Mouse (Mus musculus): Measurements from ENCODE around the gene Tfg. TPM values are rescaled to one million over a fixed set of nuclear protein-coding genes. Genes with fewer than 3 reads are reported as not detected.

Gene Tfg
- polyA plus RNA-seq (2012; rRNA removed) (40.7 and 48.1 TPM in 2 replicates), polyA plus RNA-seq (2014; fragmentation: Nextera tagmentation; extraction: Ambion mirVana) (74.2 and 74.5 TPM in 2 replicates)

DNA sequence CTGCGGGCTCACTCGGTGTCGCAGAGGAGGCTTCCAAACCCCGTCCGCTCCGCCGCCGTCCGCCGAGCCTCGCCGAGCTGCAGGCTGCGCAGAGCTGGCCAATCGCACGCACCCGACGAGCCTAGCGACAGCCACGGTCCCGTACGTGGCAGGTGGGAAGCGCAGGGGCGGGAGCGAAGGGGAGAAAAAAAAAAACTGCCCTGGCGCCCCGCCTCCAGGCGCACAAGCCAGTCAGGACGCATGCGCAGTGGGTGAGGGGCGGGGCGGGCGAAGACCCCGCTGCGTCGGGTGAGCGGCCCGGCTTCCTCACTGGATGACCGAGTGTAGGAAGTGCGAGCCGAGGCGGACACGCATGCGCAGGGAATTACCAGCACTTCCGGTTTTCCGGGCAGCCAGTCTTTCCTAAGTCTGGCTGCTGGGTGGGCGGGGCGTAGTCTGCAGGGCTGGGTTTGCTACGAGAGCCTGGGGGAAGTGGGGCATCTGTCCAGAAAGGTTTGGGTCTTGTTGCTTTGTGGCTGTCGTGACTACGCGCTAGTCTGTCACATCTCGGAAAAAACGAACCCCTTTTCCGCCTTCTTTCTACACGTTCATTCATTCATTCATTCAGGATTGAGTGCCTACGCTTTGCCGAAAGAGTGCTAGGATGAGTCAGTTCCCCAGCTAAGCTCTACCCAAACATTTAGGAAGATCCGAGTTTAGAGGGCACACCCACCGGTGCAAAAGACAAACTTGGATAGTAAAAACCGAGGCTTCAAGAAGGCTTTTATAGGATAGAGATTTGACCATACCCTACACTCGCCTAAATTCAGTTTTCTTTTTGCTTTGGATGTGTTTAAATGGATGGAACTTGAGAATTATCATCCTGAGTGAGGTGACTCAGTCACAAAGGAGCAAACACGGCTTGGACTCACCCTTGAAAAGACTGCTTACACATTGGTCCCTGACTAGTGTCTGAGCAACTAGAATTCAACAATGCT lies at the start of gene Tfg:
Tfg (minus strand) TSS at position 227 of the 977 bp plus-strand sequence.
- TF ChIP-seq CTCF (IDR thresholded peaks at IDR 0.05; ENCODE audit: low read depth) (no peak), EP300 (IDR thresholded peaks at IDR 0.05; ENCODE audit: low read depth) (no peak)
- peak within 1 kb of the TSS; percentile 72 to 92 for H3K4me3 ChIP-seq (ENCODE audit: insufficient read depth in 1 of 2, low read depth in 2 of 2, low read length in 2 of 2)
- no peaks in the 10 kb centered on the region for H3K9me3 ChIP-seq (ENCODE audit: control insufficient read depth, low read length)
- peaks cover 3% of the 10 kb centered on the region; the same call in 1 of the 2 replicates for H3K36me3 ChIP-seq (replicated peaks; ENCODE audit: control insufficient read depth, insufficient read depth, low read depth)
- peaks cover 27 to 31% of the 10 kb centered on the region in 2 experiments for H3K4me1 ChIP-seq (replicated peaks; ENCODE audit: control insufficient read depth in 2 of 2, insufficient read depth in 2 of 2, low read length in 1 of 2)
- H3K27ac ChIP-seq: peak within 1 kb of the TSS; percentile 87
- H3K9ac ChIP-seq (replicated peaks): peak within 1 kb of the TSS; percentile 99
- ATAC-seq (ENCODE audit: insufficient read depth) (peak; percentile 90), DNase-seq (ENCODE audit: low read depth in 3 of 3, low spot score in 3 of 3) (peak; percentile 97 to 98 (median 97))
- peak within 1 kb of the TSS; percentile 73 for H3K4me2 ChIP-seq (ENCODE audit: low read depth)
- WGBS (ENCODE audit: insufficient replicate concordance): under 1% methylated on average over 62 of the region's 62 CpGs
- no peaks in the 10 kb centered on the region for H3K27me3 ChIP-seq (ENCODE audit: control insufficient read depth, insufficient read depth, low read length)

DNA sequence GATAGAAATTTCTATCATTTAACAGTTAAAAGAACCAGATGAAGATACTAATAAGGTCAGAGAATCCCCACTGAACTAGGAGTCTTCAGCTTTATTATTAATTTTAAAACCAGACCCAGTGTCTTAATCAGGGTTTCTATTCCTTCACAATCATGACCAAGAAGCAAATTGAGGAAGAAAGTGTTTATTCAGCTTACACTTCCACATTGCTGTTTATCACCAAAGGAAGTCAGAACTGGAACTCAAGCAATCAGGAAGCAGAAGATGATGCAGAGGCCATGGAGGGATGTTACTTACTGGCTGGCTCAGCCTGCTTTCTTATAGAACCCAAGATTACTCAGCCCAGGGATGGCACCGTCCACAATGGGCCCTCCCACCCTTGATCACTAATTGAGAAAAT lies 11.8 kb upstream of the Tfg start:
- H3K4me2 ChIP-seq (ENCODE audit: low read depth): no peak overlapping the region
- TF ChIP-seq CTCF (IDR thresholded peaks at IDR 0.05; ENCODE audit: low read depth) (no peak), EP300 (IDR thresholded peaks at IDR 0.05; ENCODE audit: low read depth) (no peak)
- H3K27ac ChIP-seq: no peak overlapping the region
- 26% methylated on average over 1 of the region's 1 CpGs for WGBS (ENCODE audit: insufficient replicate concordance)
- no peak for DNase-seq (ENCODE audit: low read depth in 3 of 3, low spot score in 3 of 3)
- no peaks in the 10 kb centered on the region for H3K4me1 ChIP-seq (replicated peaks; ENCODE audit: control insufficient read depth in 2 of 2, insufficient read depth in 2 of 2, low read length in 1 of 2)
- no peak for ATAC-seq (ENCODE audit: insufficient read depth)
- H3K9me3 ChIP-seq (ENCODE audit: control insufficient read depth, low read length): no peaks in the 10 kb centered on the region
- no peaks in the 10 kb centered on the region for H3K27me3 ChIP-seq (ENCODE audit: control insufficient read depth, insufficient read depth, low read length)
- H3K36me3 ChIP-seq (replicated peaks; ENCODE audit: control insufficient read depth, insufficient read depth, low read depth): no peaks in the 10 kb centered on the region
- no peak overlapping the region for H3K4me3 ChIP-seq (ENCODE audit: insufficient read depth in 1 of 2, low read depth in 2 of 2, low read length in 2 of 2)
- H3K9ac ChIP-seq (replicated peaks): no peak overlapping the region

DNA sequence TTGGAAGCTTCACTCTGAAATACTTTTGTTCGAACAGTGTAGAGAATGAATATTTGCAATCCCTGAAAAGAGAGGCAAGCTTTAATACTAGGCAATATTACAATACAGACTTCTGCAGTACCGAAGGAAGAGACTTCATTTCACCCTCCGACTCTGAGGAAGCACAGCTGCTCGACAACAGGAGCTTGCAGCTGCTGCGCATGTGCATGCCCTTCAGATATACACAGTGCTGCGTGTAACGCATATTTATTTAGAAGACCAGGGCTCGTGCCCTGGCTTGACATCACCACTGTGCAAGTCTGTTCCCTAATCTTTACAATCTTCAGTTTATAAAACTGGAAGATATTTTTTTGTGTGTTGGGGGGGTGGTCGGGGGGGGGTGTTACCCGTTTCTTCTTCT lies 7.7 kb upstream of the Tfg start:
- peaks cover 5 to 8% of the 10 kb centered on the region in 2 experiments; a peak in 3 of 4 replicates for H3K4me1 ChIP-seq (replicated peaks; ENCODE audit: control insufficient read depth in 2 of 2, insufficient read depth in 2 of 2, low read length in 1 of 2)
- DNase-seq (ENCODE audit: low read depth in 3 of 3, low spot score in 3 of 3) (no peak), ATAC-seq (ENCODE audit: insufficient read depth) (no peak)

DNA sequence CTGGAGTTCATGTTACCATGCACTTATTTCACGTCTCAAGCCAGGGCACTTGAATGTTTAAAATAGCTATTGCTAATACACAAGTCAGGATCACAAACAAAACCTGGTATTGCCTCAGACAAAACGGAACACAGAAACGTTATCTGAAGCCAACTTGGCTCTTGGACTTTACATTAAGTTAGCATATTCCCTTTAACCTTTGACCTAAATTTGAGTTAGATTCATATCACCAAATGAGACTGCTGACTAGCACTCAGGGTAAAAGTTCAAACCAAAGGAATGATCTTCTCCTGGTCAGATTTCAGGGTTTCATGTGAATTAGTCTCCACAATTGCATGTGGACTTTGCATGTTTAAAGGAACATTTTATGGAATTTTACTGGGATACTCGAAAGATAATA lies 5.1 kb upstream of the Tfg start:
- no peak overlapping the region for H3K4me3 ChIP-seq (ENCODE audit: insufficient read depth in 1 of 2, low read depth in 2 of 2, low read length in 2 of 2)
- DNase-seq (ENCODE audit: low read depth in 3 of 3, low spot score in 3 of 3) (no peak), ATAC-seq (ENCODE audit: insufficient read depth) (no peak)
- no peak overlapping the region for H3K27ac ChIP-seq
- no peaks in the 10 kb centered on the region for H3K36me3 ChIP-seq (replicated peaks; ENCODE audit: control insufficient read depth, insufficient read depth, low read depth)
- H3K4me2 ChIP-seq (ENCODE audit: low read depth): no peak overlapping the region
- H3K4me1 ChIP-seq (replicated peaks; ENCODE audit: control insufficient read depth in 2 of 2, insufficient read depth in 2 of 2, low read length in 1 of 2): peaks cover 18 to 19% of the 10 kb centered on the region in 2 experiments
- H3K9ac ChIP-seq (replicated peaks): no peak overlapping the region
- H3K27me3 ChIP-seq (ENCODE audit: control insufficient read depth, insufficient read depth, low read length): no peaks in the 10 kb centered on the region
- WGBS (ENCODE audit: insufficient replicate concordance): 60% methylated on average over 4 of the region's 4 CpGs
- no peak for TF ChIP-seq CTCF (IDR thresholded peaks at IDR 0.05; ENCODE audit: low read depth)
- no peak for TF ChIP-seq EP300 (IDR thresholded peaks at IDR 0.05; ENCODE audit: low read depth)
- H3K9me3 ChIP-seq (ENCODE audit: control insufficient read depth, low read length): no peaks in the 10 kb centered on the region

More for the DNA sequence above, 7.7 kb upstream of the Tfg start:
- no peak for TF ChIP-seq CTCF (IDR thresholded peaks at IDR 0.05; ENCODE audit: low read depth)
- no peak for TF ChIP-seq EP300 (IDR thresholded peaks at IDR 0.05; ENCODE audit: low read depth)
- no peak overlapping the region for H3K4me2 ChIP-seq (ENCODE audit: low read depth)
- H3K27ac ChIP-seq: no peak overlapping the region
- H3K9ac ChIP-seq (replicated peaks): no peak overlapping the region
- WGBS (ENCODE audit: insufficient replicate concordance): 71% methylated on average over 10 of the region's 10 CpGs
- H3K9me3 ChIP-seq (ENCODE audit: control insufficient read depth, low read length): no peaks in the 10 kb centered on the region
- H3K36me3 ChIP-seq (replicated peaks; ENCODE audit: control insufficient read depth, insufficient read depth, low read depth): no peaks in the 10 kb centered on the region
- no peaks in the 10 kb centered on the region for H3K27me3 ChIP-seq (ENCODE audit: control insufficient read depth, insufficient read depth, low read length)
- no peak overlapping the region for H3K4me3 ChIP-seq (ENCODE audit: insufficient read depth in 1 of 2, low read depth in 2 of 2, low read length in 2 of 2)

DNA sequence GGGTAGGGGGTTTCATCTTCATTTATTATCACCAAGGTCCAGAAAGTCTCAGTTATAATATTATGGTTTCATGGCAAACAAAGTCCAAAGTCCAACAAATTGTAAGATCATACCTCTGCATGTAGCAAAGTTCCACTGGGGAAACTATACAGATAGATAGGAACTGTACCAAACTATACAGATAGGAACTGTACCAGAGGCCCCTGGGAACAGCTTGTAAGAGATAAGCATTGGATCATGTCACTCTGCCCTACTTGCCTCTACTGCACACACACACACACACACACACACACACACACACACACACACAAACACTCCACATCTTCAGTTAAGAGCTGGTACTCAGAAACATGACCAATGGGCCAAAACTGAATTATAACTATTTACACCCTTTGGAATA lies 1.8 kb upstream of the Tfg start:
- H3K4me1 ChIP-seq (replicated peaks; ENCODE audit: control insufficient read depth in 2 of 2, insufficient read depth in 2 of 2, low read length in 1 of 2): peaks cover 27 to 31% of the 10 kb centered on the region in 2 experiments
- H3K9me3 ChIP-seq (ENCODE audit: control insufficient read depth, low read length): no peaks in the 10 kb centered on the region
- H3K36me3 ChIP-seq (replicated peaks; ENCODE audit: control insufficient read depth, insufficient read depth, low read depth): no peaks in the 10 kb centered on the region; the same call in 1 of the 2 replicates
- DNase-seq (ENCODE audit: low read depth in 3 of 3, low spot score in 3 of 3) (peak; percentile 41 to 55 (median 49)), ATAC-seq (ENCODE audit: insufficient read depth) (peak; percentile 62)
- no peaks in the 10 kb centered on the region for H3K27me3 ChIP-seq (ENCODE audit: control insufficient read depth, insufficient read depth, low read length)
- TF ChIP-seq CTCF (IDR thresholded peaks at IDR 0.05; ENCODE audit: low read depth): no peak
- TF ChIP-seq EP300 (IDR thresholded peaks at IDR 0.05; ENCODE audit: low read depth): peak; percentile 68
- peak overlapping the region; percentile 32 for H3K9ac ChIP-seq (replicated peaks)
- peak overlapping the region; percentile 73 for H3K4me2 ChIP-seq (ENCODE audit: low read depth)
- H3K27ac ChIP-seq: peak overlapping the region; percentile 87
- H3K4me3 ChIP-seq (ENCODE audit: insufficient read depth in 1 of 2, low read depth in 2 of 2, low read length in 2 of 2): peak overlapping the region in 1 of 2 experiments; percentile 18; a peak in 1 of 4 replicates
